Mouse (Mus musculus) forebrain, embryonic 14.5 days (tissue): ENCODE results near the gene Scfd2. TPM values are rescaled to one million over a fixed set of nuclear protein-coding genes. Genes with fewer than 3 reads are reported as not detected.
A peak's percentile ranks its signal among the peaks of the same experiment; 100 is the strongest.

Experiments used
- ATAC-seq: fragments of 200-750 bp; cut with Nextera tagmentation; 2 replicates; pipeline ENCODE4 v1.8.0; 2017; ENCODE audit warnings: mild to moderate bottlenecking, moderate library complexity
- DNase-seq: peaks from one replicate; pipeline ENCODE4 v3.0.0-alpha.2; 2015; ENCODE audit warnings: low spot score
- H3K27ac ChIP-seq: fragments of 300-500 bp; sonication (generic); 2 replicates; pipeline ENCODE4 v1.5.1; 2014; ENCODE audit warnings: low read depth, mild to moderate bottlenecking, control low read depth, low read length, moderate library complexity
- H3K27me3 ChIP-seq: fragments of 300-500 bp; sonication (generic); replicated peaks from 2 replicates; pipeline ENCODE4 v1.6.1; 2014; ENCODE audit warnings: low read length, control low read depth, mixed read lengths; ENCODE audit not compliant: control insufficient read depth, insufficient read depth
- H3K36me3 ChIP-seq: fragments of 300-500 bp; sonication (generic); 2 replicates; pipeline ENCODE4 v1.6.1; 2014; ENCODE audit warnings: low read length, control low read depth; ENCODE audit not compliant: control insufficient read depth, insufficient read depth
- H3K4me1 ChIP-seq: fragments of 300-500 bp; sonication (generic); 2 replicates; pipeline ENCODE4 v1.6.1; 2014; ENCODE audit warnings: antibody characterized with exemption, low read length, control low read depth; ENCODE audit not compliant: control insufficient read depth, insufficient read depth
- H3K4me2 ChIP-seq: fragments of 300-500 bp; sonication (generic); 2 replicates; pipeline ENCODE4 v1.6.1; 2014; ENCODE audit warnings: mild to moderate bottlenecking, control low read depth, low read length
- H3K4me3 ChIP-seq: fragments of 300-500 bp; sonication (generic); 2 replicates; pipeline ENCODE4 v1.5.1; 2014; ENCODE audit warnings: low read depth, low read length, control low read depth
- H3K9ac ChIP-seq: fragments of 300-500 bp; sonication (generic); 2 replicates; pipeline ENCODE4 v1.6.1; 2014; ENCODE audit warnings: mild to moderate bottlenecking, low read length, control low read depth, moderate library complexity
- H3K9me3 ChIP-seq: fragments of 300-500 bp; sonication (generic); replicated peaks from 2 replicates; pipeline ENCODE4 v1.6.1; 2016; ENCODE audit warnings: low read length, control low read depth, mixed read lengths; ENCODE audit not compliant: control insufficient read depth
- WGBS: fragments of 180-500 bp; shearing (Covaris S2); extraction: QIAGEN DNeasy Blood & Tissue Kit; methylation state at CpG from one replicate; pipeline ENCODE4 v1.1.7; 2014; 5-methylcytosine and 5-hydroxymethylcytosine counted together
- polyA plus RNA-seq: library from polyadenylated mRNA; unstranded; fragments of >200 nt; fragmentation: Nextera tagmentation; extraction: Ambion mirVana; gene quantifications from 2 replicates; pipeline ENCODE4 v1.2.1, GENCODE M21; 2014

The Scfd2 gene
- polyA plus RNA-seq, 1 experiment from 2014 or later: 18.6 TPM

- WGBS: 91% methylated on average over 8 of the region's 8 CpGs
Measured at GRCm38 (mm10) chr5:74245641-74246145, 285.9 kb downstream of the Scfd2 start.

DNA sequence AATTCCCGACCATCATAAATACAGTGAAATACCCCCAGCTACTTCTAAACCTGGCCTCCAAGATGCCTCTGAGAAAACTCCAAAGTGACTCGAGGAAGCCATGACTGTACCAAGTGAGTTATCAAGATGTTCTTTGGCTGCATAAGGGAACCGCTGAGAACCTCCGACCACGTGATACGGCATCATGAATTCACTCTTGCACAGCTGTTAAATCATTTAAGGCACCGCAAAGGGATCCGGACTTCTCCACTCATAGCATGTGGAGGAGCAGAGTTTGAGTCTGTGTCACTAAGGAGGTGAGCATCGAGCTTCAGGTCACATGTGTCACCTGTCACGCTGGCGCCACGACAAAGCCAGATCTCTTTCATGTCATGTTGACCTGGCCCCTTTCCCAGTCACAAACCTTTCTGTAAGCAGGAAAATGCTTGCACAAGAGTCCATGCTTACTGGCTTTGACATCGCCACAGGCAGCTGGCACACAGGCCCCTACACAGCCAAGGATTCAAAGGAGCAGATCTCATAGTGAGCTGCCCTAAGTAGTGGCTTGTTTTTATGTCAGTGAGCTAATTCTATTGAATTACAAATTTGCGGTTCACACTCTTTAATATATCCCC, 287.0 kb downstream of the Scfd2 start:
- 85% methylated on average over 14 of the region's 14 CpGs for WGBS
- H3K4me1 ChIP-seq: 0 out of 2 replicates have a peak, but pooled peaks cover 3% of the 10 kb centered on the region
- no peaks in the 10 kb centered on the region for H3K27me3 ChIP-seq
- no peak overlapping the region for H3K27ac ChIP-seq
- no peak for DNase-seq
- no peak overlapping the region for H3K4me2 ChIP-seq
- H3K9me3 ChIP-seq: no peaks in the 10 kb centered on the region
- H3K4me3 ChIP-seq: no peak overlapping the region
- H3K36me3 ChIP-seq: no peaks in the 10 kb centered on the region
- no peak overlapping the region for H3K9ac ChIP-seq
- 0 out of 2 replicates have a peak, but pooled peaks have one; percentile 32 for ATAC-seq

More at GRCm38 (mm10) chr5:74245641-74246145, 285.9 kb downstream of the Scfd2 start:
- H3K9me3 ChIP-seq: no peaks in the 10 kb centered on the region
- no peak overlapping the region for H3K27ac ChIP-seq
- H3K36me3 ChIP-seq: no peaks in the 10 kb centered on the region
- H3K4me2 ChIP-seq: no peak overlapping the region
- 0 out of 2 replicates have a peak, but pooled peaks cover 3% of the 10 kb centered on the region for H3K4me1 ChIP-seq
- no peak overlapping the region for H3K9ac ChIP-seq
- no peak for ATAC-seq
- H3K27me3 ChIP-seq: no peaks in the 10 kb centered on the region
- no peak for DNase-seq
- H3K4me3 ChIP-seq: no peak overlapping the region

DNA sequence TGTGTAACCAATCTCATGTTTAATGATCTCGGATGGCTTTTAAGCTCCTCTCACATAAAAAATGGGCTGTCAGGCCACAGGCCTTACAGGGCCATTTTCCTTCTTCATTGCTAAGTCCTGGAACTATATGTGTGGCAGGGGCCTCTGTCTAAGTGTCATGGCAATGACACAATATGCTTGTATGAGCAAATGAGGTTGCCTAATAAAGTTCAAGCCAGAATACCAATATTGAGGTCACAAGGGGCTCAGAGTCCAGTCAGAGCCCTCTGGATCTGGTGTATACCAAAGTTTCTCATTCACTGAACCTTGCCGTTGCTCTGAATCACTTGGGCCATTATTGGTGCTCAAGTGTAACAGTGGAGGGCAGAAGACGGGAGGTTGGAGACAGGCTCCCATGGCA, 288.9 kb downstream of the Scfd2 start:
- no peaks in the 10 kb centered on the region for H3K9me3 ChIP-seq
- no peak overlapping the region for H3K9ac ChIP-seq
- no peak overlapping the region for H3K4me3 ChIP-seq
- H3K27ac ChIP-seq: no peak overlapping the region
- 0 out of 2 replicates have a peak, but pooled peaks cover 3% of the 10 kb centered on the region for H3K4me1 ChIP-seq
- no peaks in the 10 kb centered on the region for H3K27me3 ChIP-seq
- ATAC-seq: no peak
- 77% methylated on average over 3 of the region's 3 CpGs for WGBS
- no peak overlapping the region for H3K4me2 ChIP-seq
- H3K36me3 ChIP-seq: no peaks in the 10 kb centered on the region
- DNase-seq: no peak

GRCm38 (mm10) chr5:74240926-74241680, 290.5 kb downstream of the Scfd2 start:
- WGBS: 72% methylated on average over 13 of the region's 13 CpGs
- Histone ChIP-seq H3K4me1 (no peaks in the 10 kb centered on the region), H3K4me3 (no peak overlapping the region), H3K9ac (no peak overlapping the region), H3K36me3 (no peaks in the 10 kb centered on the region), H3K9me3 (no peaks in the 10 kb centered on the region), H3K27ac (no peak overlapping the region), H3K4me2 (no peak overlapping the region), H3K27me3 (no peaks in the 10 kb centered on the region)
- DNase-seq (no peak), ATAC-seq (no peak)

DNA sequence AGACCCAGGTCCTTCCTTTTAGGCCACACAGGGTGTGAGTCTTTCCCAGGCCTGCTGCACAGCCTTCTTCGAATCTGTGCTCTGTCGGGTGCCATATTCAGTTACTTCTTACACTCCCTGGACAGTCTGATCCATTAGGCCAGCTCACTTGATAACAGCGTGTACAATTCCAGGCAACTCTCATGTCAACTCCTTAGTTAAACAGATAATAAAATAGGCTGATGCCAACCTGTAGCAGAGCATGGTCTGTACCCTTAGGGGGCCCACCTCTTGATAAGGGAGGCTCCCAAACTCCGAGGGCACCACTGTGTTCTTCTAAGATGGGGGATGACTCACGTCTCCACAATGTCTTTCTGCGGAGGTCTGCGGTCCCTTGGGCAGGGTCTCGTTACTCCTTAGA, 291.3 kb downstream of the Scfd2 start:
- DNase-seq (no peak), ATAC-seq (no peak)
- H3K9ac ChIP-seq: no peak overlapping the region
- no peaks in the 10 kb centered on the region for H3K27me3 ChIP-seq
- H3K4me3 ChIP-seq: no peak overlapping the region
- no peak overlapping the region for H3K4me2 ChIP-seq
- no peaks in the 10 kb centered on the region for H3K36me3 ChIP-seq
- H3K4me1 ChIP-seq: no peaks in the 10 kb centered on the region
- WGBS: 80% methylated on average over 8 of the region's 8 CpGs
- no peak overlapping the region for H3K27ac ChIP-seq
- H3K9me3 ChIP-seq: no peaks in the 10 kb centered on the region

- no peaks in the 10 kb centered on the region for H3K36me3 ChIP-seq
- DNase-seq (no peak), ATAC-seq (no peak)
- no peak overlapping the region for H3K9ac ChIP-seq
- no peak overlapping the region for H3K4me2 ChIP-seq
- 93% methylated on average over 1 of the region's 1 CpGs for WGBS
- no peak overlapping the region for H3K4me3 ChIP-seq
- H3K27me3 ChIP-seq: no peaks in the 10 kb centered on the region
- H3K27ac ChIP-seq: no peak overlapping the region
- no peaks in the 10 kb centered on the region for H3K4me1 ChIP-seq
- no peaks in the 10 kb centered on the region for H3K9me3 ChIP-seq
Measured at GRCm38 (mm10) chr5:74239369-74239768, 292.2 kb downstream of the Scfd2 start.

DNA sequence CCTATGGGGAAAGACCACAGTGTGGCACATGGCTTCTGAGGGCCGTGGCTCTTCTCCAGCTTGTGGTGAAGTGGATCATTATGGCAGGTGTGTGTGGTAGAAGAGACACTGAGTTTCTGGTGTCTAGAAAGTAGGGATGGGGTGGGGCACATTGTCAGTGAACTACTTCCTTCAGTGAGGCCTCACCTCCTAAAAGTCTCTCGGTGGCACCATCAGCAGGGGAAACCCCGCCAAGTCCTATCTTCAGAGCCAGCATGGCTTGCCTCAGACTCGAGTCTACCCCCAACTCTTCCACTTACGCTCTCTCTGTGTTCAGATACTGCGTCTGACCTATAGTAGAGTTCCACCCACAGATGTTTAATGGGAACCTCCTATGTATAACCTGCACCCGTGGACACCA, 297.8 kb downstream of the Scfd2 start:
- H3K9ac ChIP-seq: no peak overlapping the region
- no peaks in the 10 kb centered on the region for H3K9me3 ChIP-seq
- ATAC-seq (no peak), DNase-seq (no peak)
- H3K4me2 ChIP-seq: no peak overlapping the region
- H3K4me1 ChIP-seq: no peaks in the 10 kb centered on the region
- no peak overlapping the region for H3K27ac ChIP-seq
- WGBS: 87% methylated on average over 7 of the region's 7 CpGs
- no peaks in the 10 kb centered on the region for H3K27me3 ChIP-seq
- H3K36me3 ChIP-seq: no peaks in the 10 kb centered on the region
- no peak overlapping the region for H3K4me3 ChIP-seq

GRCm38 (mm10) chr5:74230525-74230924, 301.0 kb downstream of the Scfd2 start:
- no peak overlapping the region for H3K4me3 ChIP-seq
- no peaks in the 10 kb centered on the region for H3K36me3 ChIP-seq
- H3K9me3 ChIP-seq: no peaks in the 10 kb centered on the region
- no peak overlapping the region for H3K27ac ChIP-seq
- DNase-seq (no peak), ATAC-seq (no peak)
- H3K4me2 ChIP-seq: no peak overlapping the region
- H3K9ac ChIP-seq: no peak overlapping the region
- H3K4me1 ChIP-seq: no peaks in the 10 kb centered on the region
- no peaks in the 10 kb centered on the region for H3K27me3 ChIP-seq
- 47% methylated on average over 2 of the region's 2 CpGs for WGBS
